Mouse (Mus musculus): ENCODE results near the gene Fam110a.
A peak's percentile ranks its signal among the peaks of the same experiment; 100 is the strongest.

Fam110a gene

DNA sequence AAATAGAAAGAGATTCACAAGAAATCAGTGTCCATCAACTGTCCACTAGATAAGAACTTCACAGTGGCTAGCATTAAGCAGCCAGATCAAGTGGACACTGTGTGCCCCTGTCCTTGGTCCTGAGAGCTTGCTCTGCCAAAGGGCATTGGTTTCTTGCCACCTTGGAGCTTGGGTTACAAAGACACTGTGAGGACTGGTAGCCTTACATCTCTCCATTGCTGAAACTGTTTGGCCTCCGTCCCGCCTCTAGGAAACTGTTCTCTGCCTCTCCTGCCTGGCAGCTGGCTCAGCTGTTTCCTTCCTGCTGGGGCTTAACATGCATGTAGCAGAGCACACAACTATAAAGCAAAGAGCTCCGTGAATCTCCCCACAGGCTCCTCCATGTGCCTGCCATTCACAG, 42.1 kb downstream of the Fam110a start:
- no peak for DNase-seq (ENCODE audit: low spot score)

DNA sequence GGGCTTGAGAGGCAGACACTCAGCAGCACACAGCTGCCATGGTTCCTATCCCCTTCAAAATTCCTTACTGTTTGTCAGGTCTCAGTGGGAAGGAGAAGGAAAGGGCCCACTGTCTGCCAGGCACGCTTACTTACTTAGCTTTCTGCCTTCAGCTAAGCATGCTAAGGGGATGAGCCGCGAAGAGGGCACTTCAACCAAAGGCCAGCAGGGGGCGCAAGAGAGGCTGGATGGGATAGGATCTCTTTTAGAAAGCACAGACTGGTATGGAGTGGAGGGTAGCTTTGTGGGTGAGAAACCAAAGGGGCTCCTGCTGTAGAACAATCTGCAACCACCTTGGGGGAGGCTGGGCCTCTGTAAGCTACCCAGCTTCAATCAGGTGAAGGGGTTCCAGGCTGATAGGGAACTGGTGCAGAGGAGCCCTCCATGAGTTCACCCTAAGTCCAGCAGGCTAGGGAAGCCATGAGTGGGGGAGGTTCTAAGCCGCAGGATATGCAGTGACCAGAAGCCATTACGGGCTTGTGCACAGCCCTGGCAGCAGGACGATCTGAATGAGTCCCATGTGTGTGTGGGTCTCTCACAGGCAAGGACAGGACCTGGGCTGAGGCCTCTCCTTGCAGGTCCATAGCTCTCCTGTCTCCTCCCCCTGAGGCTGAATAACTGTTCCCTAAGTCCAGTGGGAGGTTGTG, 49.5 kb downstream of the Fam110a start:
- peak; percentile 42 for DNase-seq (ENCODE audit: low spot score)

DNA sequence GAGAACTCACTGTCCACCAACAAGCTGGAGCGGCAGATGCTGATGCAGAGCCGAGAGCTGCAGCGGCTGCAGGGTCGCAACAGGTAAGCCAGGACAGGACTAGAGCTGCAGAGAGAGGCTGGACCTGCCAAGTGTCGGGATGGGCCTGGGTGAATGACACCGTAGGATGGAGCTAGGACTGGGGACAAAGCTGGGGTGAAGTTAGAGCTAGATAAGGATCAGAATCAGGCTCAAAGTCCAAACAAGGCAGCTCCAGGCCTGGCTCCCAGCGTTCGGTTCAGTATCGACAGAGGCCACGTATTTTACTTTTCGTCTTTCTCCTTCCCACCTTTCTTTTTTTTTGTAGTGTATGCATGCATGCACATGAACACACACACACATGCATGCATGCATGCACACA, 52.9 kb downstream of the Fam110a start:
- DNase-seq (ENCODE audit: low spot score): no peak

DNA sequence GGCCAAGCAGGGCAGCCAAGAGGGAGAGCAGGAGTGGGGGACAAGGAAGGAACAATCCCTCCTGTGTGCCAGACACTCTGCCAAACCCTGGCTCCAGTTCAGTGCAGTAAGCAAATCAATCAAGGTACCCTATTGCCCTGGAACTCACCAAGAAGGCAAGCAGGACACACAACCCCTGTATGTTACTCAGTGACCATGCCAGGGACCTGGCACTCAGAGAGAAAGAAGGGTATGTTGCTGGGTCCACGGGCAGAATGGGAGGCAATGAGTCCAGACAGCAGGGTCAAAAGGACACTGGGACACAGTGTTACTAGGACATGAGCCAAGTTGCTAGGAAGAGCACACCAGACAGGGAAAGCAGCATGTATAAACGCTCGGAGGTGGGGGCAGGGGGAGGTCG, 54.3 kb downstream of the Fam110a start:
- no peak for DNase-seq (ENCODE audit: low spot score)

DNA sequence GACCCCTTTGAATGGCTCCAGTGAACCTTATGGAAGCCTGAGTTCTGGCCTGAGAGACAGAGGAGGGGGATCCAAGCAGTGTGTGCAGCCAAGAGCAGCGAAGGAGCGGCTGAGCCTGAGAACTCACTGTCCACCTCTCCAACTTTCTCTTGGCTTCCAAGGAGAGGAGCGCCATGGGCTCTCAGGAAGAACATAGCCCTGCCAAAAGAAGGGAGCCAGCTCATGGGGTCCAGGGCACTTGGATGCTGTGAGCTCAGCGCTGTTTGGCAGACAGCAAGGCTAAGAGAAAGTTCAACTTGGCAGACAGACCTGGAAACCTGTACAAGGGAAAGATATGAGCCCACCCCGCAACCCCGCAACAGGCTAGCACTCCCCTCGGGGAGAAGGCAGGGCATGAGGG, 55.7 kb downstream of the Fam110a start:
- no peak for DNase-seq (ENCODE audit: low spot score)

DNA sequence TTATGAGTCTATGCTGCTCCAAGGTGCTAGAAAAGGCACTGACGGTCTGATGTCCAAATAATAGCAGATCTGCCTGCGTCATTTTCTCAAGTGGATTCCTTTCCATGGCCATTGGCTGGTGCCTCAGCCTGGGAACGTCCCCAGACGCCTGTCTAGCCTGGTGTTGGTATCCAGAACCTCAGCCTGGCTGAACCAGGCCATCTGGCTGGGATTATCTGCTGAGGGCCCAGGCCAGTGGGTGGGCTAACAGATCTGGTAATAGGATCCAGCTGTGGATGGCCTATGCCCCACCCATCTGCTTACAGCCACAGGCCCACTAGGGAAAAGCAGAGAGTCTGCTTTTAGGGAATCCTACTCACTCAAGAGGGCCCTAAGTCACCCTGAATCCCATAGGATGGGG, 58.4 kb downstream of the Fam110a start:
- DNase-seq (ENCODE audit: low spot score): no peak

DNA sequence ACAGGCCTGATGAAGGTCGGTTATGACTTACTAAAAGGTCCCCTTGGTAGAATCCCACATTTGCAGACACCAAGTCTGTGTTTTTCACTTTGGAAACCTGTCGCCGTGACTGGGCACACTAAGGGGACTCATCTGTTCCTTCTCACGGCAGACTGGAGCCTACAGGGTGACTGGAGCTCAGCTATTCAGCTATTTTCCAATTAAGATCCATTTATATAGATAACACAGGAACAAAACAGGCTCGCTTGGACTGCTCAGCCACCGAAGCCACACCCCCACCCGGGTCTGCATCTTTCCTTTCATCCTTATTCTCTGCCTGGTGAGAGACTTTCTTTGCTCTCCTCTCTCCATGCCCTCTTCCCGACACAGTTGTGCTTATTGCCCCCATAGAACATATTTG, 59.0 kb downstream of the Fam110a start:
- no peak for DNase-seq (ENCODE audit: low spot score)
